ENCODE assay signal across 9 mouse cellular contexts in the genomic region with DNA sequence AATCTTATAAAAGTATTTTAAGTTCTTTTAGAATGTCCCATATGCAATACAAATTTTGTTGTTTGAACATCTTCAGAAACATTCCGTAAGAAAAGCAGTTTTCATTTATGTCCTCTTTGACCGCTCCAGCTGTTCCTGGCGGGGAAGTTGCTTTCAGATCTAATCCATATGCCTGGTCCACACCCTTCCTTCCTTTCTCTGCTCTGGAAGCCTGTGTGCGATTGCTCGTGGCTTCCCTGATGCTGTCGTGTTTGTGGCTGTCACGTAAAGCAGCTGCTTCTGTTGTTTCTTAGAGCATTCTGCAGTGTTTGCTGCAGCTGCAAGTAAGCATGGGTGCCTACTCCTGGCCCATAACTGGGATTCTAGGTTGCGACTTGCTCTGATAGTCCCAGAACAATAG. TPM values are rescaled to one million over a fixed set of nuclear protein-coding genes. Genes with fewer than 3 reads are reported as not detected.
DNase-seq lines count a peak whose midpoint lies in the region; ATAC-seq lines count a peak whose summit lies in the region.
"Had no signal": no experiment of that assay in that cellular context is flagged by ENCODE, and none has a peak within 500 bp of the region (broad histone marks: within the 10 kb centered on the region; RNA-seq: fewer than 3 reads in every experiment).

No protein-coding gene starts in this region.

- ATAC-seq in megakaryocyte, adult 5-6 weeks (ENCODE audit: poor library complexity, severe bottlenecking): no peak
- no peak for ATAC-seq in intestine, embryonic 16.5 days
- ATAC-seq in liver, embryonic 13.5 days (ENCODE audit: low read depth): no peak

- H3K4me3 ChIP-seq in megakaryocyte, embryonic 14.5 days (replicated peaks): peak overlapping the region; percentile 87
- H3K4me3 ChIP-seq in intestine, embryonic 16.5 days (ENCODE audit: low read length): no peak overlapping the region
- H3K4me3 ChIP-seq in liver, embryonic 13.5 days (replicated peaks): 0 out of 2 replicates have a peak overlapping the region, but pooled peaks have one; percentile 48
- H3K4me3 ChIP-seq: hindbrain, embryonic 15.5 days had no signal

- H3K27me3 ChIP-seq in megakaryocyte, embryonic 14.5 days (replicated peaks): no peaks in the 10 kb centered on the region
- no peaks in the 10 kb centered on the region for H3K27me3 ChIP-seq in intestine, embryonic 16.5 days (replicated peaks; ENCODE audit: control insufficient read depth, insufficient read depth, low read length)
- no peaks in the 10 kb centered on the region for H3K27me3 ChIP-seq in liver, embryonic 13.5 days
- H3K27me3 ChIP-seq: hindbrain, embryonic 15.5 days had no signal

- no peak for DNase-seq in liver, embryonic 13.5 days
- no peak for DNase-seq in cerebellum, adult 9-11 months
- no peak for DNase-seq in thymus, postnatal 4 days
- no peak for DNase-seq in adrenal gland, postnatal 36 days
- no peak for DNase-seq in MN1 (ENCODE audit: low spot score)

- no peak overlapping the region for H3K4me2 ChIP-seq in intestine, embryonic 16.5 days (ENCODE audit: low read depth, low read length)
- peak overlapping the region; percentile 69 for H3K4me2 ChIP-seq in liver, embryonic 13.5 days
- H3K4me2 ChIP-seq: hindbrain, embryonic 15.5 days had no signal

- H3K4me1 ChIP-seq in megakaryocyte, embryonic 14.5 days: peaks cover 72% of the 10 kb centered on the region
- H3K4me1 ChIP-seq in intestine, embryonic 16.5 days (ENCODE audit: control insufficient read depth, insufficient read depth, low read length): no peaks in the 10 kb centered on the region
- H3K4me1 ChIP-seq in liver, embryonic 13.5 days (replicated peaks): peaks cover 49% of the 10 kb centered on the region
- H3K4me1 ChIP-seq: hindbrain, embryonic 15.5 days had no signal

- H3K9ac ChIP-seq in intestine, embryonic 16.5 days (ENCODE audit: low read depth, low read length): peak overlapping the region; percentile 43; the same call in 1 of the 2 replicates
- peak overlapping the region; percentile 70 for H3K9ac ChIP-seq in liver, embryonic 13.5 days
- H3K9ac ChIP-seq: hindbrain, embryonic 15.5 days had no signal

- WGBS in intestine, embryonic 16.5 days: 51% methylated on average over 8 of the region's 8 CpGs
- 35% methylated on average over 8 of the region's 8 CpGs for WGBS in liver, embryonic 13.5 days (ENCODE audit: insufficient replicate concordance)

- H3K27ac ChIP-seq in intestine, embryonic 16.5 days (ENCODE audit: low read length): 0 out of 2 replicates have a peak overlapping the region, but pooled peaks have one; percentile 33
- peak overlapping the region; percentile 88 for H3K27ac ChIP-seq in liver, embryonic 13.5 days
- H3K27ac ChIP-seq: hindbrain, embryonic 15.5 days had no signal

- H3K36me3 ChIP-seq in megakaryocyte, embryonic 14.5 days (replicated peaks; ENCODE audit: low read length): peaks cover 79% of the 10 kb centered on the region
- no peaks in the 10 kb centered on the region for H3K36me3 ChIP-seq in intestine, embryonic 16.5 days (ENCODE audit: control insufficient read depth, insufficient read depth, low read length)
- H3K36me3 ChIP-seq in liver, embryonic 13.5 days: peaks cover 62% of the 10 kb centered on the region
- H3K36me3 ChIP-seq: hindbrain, embryonic 15.5 days had no signal

- H3K9me3 ChIP-seq in megakaryocyte, embryonic 14.5 days: no peaks in the 10 kb centered on the region
- no peaks in the 10 kb centered on the region for H3K9me3 ChIP-seq in intestine, embryonic 16.5 days (ENCODE audit: control insufficient read depth, low read length)
- no peaks in the 10 kb centered on the region for H3K9me3 ChIP-seq in liver, embryonic 13.5 days (replicated peaks)
- H3K9me3 ChIP-seq: hindbrain, embryonic 15.5 days had no signal

RNA-seq across cellular contexts. Expression of a gene that starts 32.4 kb away (rescaled TPM):
- 20.7 and 101 TPM in 2 replicates for polyA plus RNA-seq in megakaryocyte, embryonic 14.5 days (2012; ENCODE audit: insufficient read depth, low replicate concordance)
- 83.8 and 85.1 TPM in 2 replicates for total RNA-seq in megakaryocyte, adult 5-6 weeks (2015)
- 100 and 117 TPM in 2 replicates for total RNA-seq in megakaryocyte, adult 5-6 weeks (2017)
- polyA plus RNA-seq in intestine, embryonic 16.5 days (2015; fragmentation: Nextera tagmentation; extraction: Ambion mirVana): 153 and 173 TPM in 2 replicates
- polyA plus RNA-seq in liver, embryonic 13.5 days (2015; fragmentation: Nextera tagmentation; extraction: Ambion mirVana): 211 and 253 TPM in 2 replicates
- 10 to 100 TPM; 55.9 to 56.4 TPM for total RNA-seq in adrenal gland, postnatal 36 days (2021)

RNA-seq across cellular contexts. Expression of a gene that starts 36.6 kb away (rescaled TPM):
- 0.89 and 1.9 TPM in 2 replicates for polyA plus RNA-seq in megakaryocyte, embryonic 14.5 days (2012; ENCODE audit: insufficient read depth, low replicate concordance)
- 3.4 and 5.0 TPM in 2 replicates for total RNA-seq in megakaryocyte, adult 5-6 weeks (2015)
- 5.3 and 6.9 TPM in 2 replicates for total RNA-seq in megakaryocyte, adult 5-6 weeks (2017)
- 2.1 and 2.2 TPM in 2 replicates for polyA plus RNA-seq in intestine, embryonic 16.5 days (2015; fragmentation: Nextera tagmentation; extraction: Ambion mirVana)
- polyA plus RNA-seq in liver, embryonic 13.5 days (2015; fragmentation: Nextera tagmentation; extraction: Ambion mirVana): 8.6 and 9.7 TPM in 2 replicates
- 1 to 10 TPM; 1.5 to 1.7 TPM for total RNA-seq in adrenal gland, postnatal 36 days (2021)
